Mouse (Mus musculus) cerebellum, adult 2 months (tissue): ENCODE data around the gene Teddm2. TPM values are rescaled to one million over a fixed set of nuclear protein-coding genes. Genes with fewer than 3 reads are reported as not detected.

Source experiments
- DNase-seq, 2 experiments: peaks; one replicate each; pipeline ENCODE4 v3.0.0; 2021
- H3K27ac ChIP-seq: fragments of 200-500 bp; 2 replicates; pipeline ENCODE4 v1.5.1; 2012; ENCODE audit warnings: low read length, control low read depth, inconsistent platforms; ENCODE audit not compliant: insufficient read depth
- H3K27me3 ChIP-seq: fragments of 200-500 bp; 2 replicates; pipeline ENCODE4 v1.6.1; 2012; ENCODE audit warnings: inconsistent platforms, mild to moderate bottlenecking, low read length, moderate library complexity; ENCODE audit not compliant: control insufficient read depth, insufficient read depth
- H3K4me1 ChIP-seq: fragments of 200-500 bp; 2 replicates; pipeline ENCODE4 v1.6.1; 2011; ENCODE audit warnings: low read length; ENCODE audit not compliant: control insufficient read depth, insufficient read depth
- H3K4me3 ChIP-seq: fragments of 200-500 bp; replicated peaks from 2 replicates; pipeline ENCODE3; 2011; ENCODE audit warnings: mild to moderate bottlenecking, low read depth, low read length, control low read depth; ENCODE audit not compliant: insufficient read depth
- CTCF ChIP-seq: fragments of 200-500 bp; IDR thresholded peaks from 2 replicates; pipeline ENCODE4 v1.5.1; 2011; ENCODE audit warnings: low read depth, mild to moderate bottlenecking, control low read depth, low read length, moderate library complexity, borderline replicate concordance; ENCODE audit not compliant: insufficient read depth
- POLR2A ChIP-seq: fragments of 200-500 bp; IDR thresholded peaks from 2 replicates; pipeline ENCODE4 v1.6.1; 2011; ENCODE audit warnings: low read length, control low read depth, borderline replicate concordance; ENCODE audit not compliant: insufficient read depth
- WGBS: fragments of 180-500 bp; shearing (Covaris S2); methylation state at CpG from one replicate; pipeline ENCODE4 v1.1.7; 2018; 5-methylcytosine and 5-hydroxymethylcytosine counted together
- polyA plus RNA-seq: library from polyadenylated mRNA; depleted of rRNA; stranded (reverse); fragments of >200 nt; gene quantifications from 2 replicates; pipeline ENCODE4 v1.2.3, GENCODE M21; 2012

Teddm2 gene
- polyA plus RNA-seq, 1 experiment, result 0.87 TPM

DNA sequence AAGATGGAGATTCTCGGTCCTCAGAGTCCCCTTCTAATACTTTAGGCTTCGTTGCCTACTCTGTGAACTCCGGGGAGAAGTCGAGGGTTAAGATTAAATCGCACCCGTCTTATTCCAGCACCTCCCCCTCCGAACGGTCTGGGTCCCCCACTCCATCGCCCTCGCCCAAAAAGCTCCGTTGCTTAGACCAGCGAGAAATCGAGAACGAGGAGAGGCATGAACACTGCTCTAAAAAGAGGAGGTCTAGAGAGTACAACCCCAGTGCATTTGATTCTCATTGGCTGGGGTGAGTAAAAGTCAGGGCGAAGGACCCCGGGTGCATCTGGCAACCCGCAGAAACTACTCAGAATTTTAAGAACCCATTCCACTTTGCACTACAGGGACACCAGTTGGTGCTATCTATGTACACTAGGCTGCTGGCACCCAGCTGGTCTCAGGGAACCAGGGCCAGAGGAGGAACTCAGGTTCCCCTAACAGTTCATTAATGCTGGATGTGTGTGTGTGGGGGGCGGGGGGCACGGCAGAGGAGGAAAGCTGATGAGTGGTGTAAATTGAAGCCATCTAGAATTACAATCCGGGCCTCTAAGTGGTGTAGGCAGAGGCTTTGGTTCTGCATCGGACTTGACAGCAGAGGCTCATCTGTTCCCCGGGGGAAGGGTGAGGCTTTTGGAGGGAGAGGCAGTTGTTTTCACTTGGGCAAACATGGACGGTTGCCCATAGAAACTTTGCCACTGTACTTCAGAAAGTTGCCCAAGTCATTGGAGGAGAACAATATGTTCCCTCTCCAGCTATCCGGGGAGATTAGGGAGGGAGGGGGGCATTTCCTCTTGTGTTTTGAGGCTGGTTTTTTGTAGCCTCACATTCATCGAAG is 1.1 kb upstream of the Teddm2 start:
- peak; percentile 24 to 28 for DNase-seq
- Histone ChIP-seq H3K27me3 (no peaks in the 10 kb centered on the region), H3K4me3 (peak overlapping the region; percentile 73), H3K4me1 (no peaks in the 10 kb centered on the region), H3K27ac (peak overlapping the region; percentile 37; the same call in 1 of the 2 replicates)
- 7% methylated on average over 25 of the region's 25 CpGs for WGBS
- TF ChIP-seq POLR2A, result no peak

DNA sequence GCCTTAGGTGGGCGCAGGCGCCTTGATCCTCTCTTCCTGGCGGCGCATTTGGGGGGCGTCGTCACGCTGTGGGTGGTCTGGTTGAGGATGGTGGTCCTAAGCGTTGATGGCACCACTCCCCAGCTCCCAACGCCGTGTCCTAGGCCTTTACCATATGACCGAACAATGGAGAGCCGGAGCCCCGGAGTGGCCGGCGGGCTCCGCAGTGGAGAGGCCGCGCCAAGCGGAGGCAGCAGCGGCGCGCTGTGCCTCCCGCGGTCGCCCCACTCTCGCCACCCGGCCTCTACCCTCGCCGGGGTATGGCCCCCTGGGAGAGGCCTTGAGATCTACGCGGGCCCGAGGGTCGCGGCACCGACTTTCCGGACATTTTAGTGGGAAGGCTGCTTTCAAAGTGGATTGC is 353 bp upstream of the Teddm2 start:
- Histone ChIP-seq H3K4me1 (no peaks in the 10 kb centered on the region), H3K27me3 (no peaks in the 10 kb centered on the region), H3K4me3 (peak overlapping the region; percentile 73), H3K27ac (peak overlapping the region; percentile 37)
- TF ChIP-seq POLR2A, result no peak
- no peak for TF ChIP-seq CTCF
- WGBS, result under 1% methylated on average over 36 of the region's 36 CpGs
- DNase-seq, result no peak

DNA sequence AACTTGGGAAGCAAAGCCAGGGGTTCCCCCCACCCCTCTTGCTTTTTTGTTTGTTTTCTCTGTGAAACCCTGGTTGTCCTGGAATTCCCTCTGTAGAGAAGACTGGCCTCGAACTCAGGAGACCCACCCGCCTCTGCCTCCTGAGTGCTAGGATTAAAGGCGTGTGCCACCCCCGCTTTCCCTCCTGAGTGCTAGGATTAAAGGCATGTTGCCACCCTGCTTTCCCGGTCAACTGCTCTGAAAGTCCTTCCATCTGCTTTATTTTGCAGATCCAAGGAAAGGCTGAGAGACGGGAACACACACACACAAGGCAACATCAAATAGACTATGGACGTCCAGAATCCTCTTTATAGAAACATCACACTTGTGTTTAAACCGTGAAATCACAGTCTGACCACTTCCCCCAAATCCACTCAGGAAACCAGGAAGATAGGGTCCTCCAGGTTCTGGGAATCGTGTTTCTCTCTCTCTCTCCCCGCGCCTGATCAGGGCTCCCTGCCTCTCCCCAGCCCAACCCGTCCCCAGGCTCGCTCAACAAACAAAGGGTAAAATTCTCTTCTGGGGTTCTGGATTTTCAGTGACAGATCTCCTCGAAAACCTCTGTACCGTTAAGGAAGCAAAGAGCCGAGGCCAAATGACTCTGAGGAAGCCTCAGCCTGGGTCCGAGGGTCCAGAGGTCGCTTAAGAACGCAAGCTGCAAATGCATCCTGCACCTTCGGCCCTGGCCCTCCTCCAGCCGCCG is 868 bp downstream of the Teddm2 start:
- 4% methylated on average over 22 of the region's 22 CpGs for WGBS
- Histone ChIP-seq H3K4me1 (no peaks in the 10 kb centered on the region), H3K27ac (peak overlapping the region; percentile 52; the same call in 1 of the 2 replicates), H3K27me3 (no peaks in the 10 kb centered on the region), H3K4me3 (peak overlapping the region; percentile 73)
- DNase-seq, result no peak
- TF ChIP-seq POLR2A, result no peak
- no peak for TF ChIP-seq CTCF

DNA sequence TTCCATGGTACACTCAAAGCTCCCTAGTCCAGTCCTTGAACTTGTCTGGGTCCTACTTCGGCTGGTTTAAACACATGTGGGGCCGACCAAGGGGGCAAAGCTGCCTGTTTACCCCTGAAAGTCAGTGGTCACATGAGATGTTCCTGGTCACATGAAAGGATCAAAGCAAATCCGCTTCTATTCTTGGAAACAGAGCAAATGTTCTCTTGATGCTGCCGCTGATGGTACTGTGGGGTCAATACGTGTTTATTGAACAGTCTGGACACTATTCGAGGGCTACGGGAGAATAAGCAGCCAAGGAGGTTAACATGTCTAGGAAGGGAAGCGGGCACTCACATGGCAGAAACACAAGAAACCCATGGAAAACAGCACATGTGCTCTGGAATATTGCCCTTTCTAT is 2.8 kb downstream of the Teddm2 start:
- 92% methylated on average over 8 of the region's 8 CpGs for WGBS
- no peak for TF ChIP-seq CTCF
- TF ChIP-seq POLR2A, result no peak
- Histone ChIP-seq H3K4me3 (no peak overlapping the region), H3K4me1 (no peaks in the 10 kb centered on the region), H3K27me3 (no peaks in the 10 kb centered on the region), H3K27ac (no peak overlapping the region)
- DNase-seq, result no peak

DNA sequence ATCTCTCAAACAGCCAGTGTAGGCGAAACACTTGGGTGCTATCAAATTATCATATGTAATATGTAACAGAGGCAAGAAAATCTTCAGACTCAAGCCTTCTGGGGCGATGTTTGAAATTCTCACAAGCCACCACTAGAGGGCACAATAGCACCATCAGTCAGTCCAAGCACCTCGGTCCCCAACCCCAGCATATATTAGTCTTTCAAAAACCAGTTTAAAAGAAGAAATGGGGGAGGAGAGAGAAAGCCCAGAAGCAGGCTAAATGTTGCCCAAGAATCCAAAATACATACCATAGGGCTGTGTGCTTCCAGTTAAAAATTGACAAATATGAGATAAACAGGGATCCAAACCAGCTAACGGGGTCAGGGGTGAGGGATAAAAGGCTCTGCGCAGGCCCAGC is 5.0 kb downstream of the Teddm2 start:
- WGBS, result 39% methylated on average over 5 of the region's 5 CpGs
- Histone ChIP-seq H3K27ac (no peak overlapping the region), H3K4me3 (no peak overlapping the region), H3K27me3 (no peaks in the 10 kb centered on the region), H3K4me1 (no peaks in the 10 kb centered on the region)
- TF ChIP-seq POLR2A (no peak), CTCF (peak; percentile 88)
- DNase-seq, result peak; percentile 61 to 69

DNA sequence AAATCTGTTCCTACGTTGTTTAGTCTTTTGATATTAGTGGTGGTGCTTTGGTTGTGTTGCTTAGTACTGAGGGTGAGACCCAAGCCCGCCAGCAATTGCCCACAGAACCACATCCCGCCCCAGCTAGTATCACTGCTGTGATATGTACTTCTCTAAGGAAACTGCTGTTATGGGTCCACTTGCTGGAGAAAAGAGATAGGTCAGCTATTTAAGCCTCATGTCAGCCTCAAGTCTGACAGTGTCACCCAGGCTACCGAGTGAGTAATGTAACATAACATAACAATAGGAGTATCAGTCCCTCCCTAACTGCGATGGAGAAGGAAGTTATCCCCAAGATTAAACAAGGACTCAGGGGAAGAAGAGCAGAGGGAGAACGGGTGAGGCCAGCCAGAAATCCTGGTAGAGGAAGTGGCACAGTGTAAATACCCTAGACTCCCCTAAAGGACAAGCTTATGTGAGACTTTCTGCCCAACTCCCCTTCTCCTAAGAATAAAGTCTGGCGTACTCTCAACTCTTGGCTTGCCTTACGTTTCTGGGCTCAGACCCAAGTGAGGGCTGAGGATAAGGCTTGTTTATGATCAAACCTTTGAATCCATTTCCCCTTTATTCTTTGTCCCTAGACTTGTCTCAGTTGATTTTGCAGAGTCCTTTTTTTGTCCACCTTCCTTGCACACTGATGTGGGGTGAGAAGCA is 5.7 kb downstream of the Teddm2 start:
- Histone ChIP-seq H3K4me1 (no peaks in the 10 kb centered on the region), H3K27me3 (no peaks in the 10 kb centered on the region), H3K27ac (no peak overlapping the region), H3K4me3 (no peak overlapping the region)
- 41% methylated on average over 8 of the region's 8 CpGs for WGBS
- DNase-seq, result no peak
- no peak for TF ChIP-seq CTCF
- no peak for TF ChIP-seq POLR2A

DNA sequence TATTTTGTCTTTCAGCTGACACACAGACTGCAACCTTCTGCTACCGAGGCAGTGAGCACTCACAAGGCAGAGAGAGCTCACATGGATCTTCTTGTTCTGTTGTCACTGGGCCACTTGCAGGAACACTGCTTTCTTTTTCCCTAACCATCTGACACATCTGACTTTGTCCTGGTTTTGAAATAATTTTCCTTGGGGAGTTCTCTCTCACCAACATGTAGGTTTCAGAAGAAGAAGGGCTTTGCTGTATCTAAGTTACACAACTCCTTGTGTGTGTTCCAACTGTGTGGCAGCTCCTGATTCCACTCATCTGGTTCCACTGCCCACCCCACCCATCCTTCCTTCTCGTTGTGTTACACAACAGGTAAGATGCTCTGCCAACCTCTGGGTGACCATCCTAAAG is 6.3 kb downstream of the Teddm2 start:
- DNase-seq, result no peak
- 68% methylated on average over 2 of the region's 2 CpGs for WGBS
- no peak overlapping the region for H3K4me3 ChIP-seq
- H3K4me1 ChIP-seq, result no peaks in the 10 kb centered on the region
- H3K27me3 ChIP-seq, result no peaks in the 10 kb centered on the region
- TF ChIP-seq CTCF (no peak), POLR2A (no peak)
- no peak overlapping the region for H3K27ac ChIP-seq

DNA sequence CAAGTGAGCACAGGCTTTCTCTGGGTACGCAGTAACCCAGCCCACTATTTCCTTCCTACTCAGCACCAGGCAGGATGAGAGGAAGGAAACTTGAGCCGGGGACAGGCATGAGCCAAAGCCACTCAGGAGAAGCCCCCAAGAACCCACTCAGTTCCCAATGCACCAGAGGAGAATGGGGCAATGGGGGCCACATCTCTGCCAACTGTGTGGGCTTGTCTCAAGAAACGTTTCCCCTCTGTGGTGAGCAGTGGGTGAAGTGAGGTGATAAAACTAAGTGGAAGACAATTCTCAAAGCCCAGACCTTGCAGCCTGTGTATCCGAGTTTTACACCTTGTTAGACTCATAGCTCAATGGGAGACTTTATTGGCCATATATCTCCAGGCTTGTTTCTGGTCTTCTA is 8.6 kb downstream of the Teddm2 start, which contains the start of gene Teddm1a:
Teddm1a (plus strand) TSS at position 301 of the 400 bp plus-strand sequence.
- no peaks in the 10 kb centered on the region for H3K4me1 ChIP-seq
- DNase-seq, result no peak
- no peak within 1 kb of the TSS for H3K27ac ChIP-seq
- TF ChIP-seq CTCF, result no peak
- no peak for TF ChIP-seq POLR2A
- H3K27me3 ChIP-seq, result no peaks in the 10 kb centered on the region
- WGBS, result 67% methylated on average over 4 of the region's 4 CpGs
- H3K4me3 ChIP-seq, result no peak within 1 kb of the TSS
